Mouse (Mus musculus) kidney, postnatal 0 days (tissue): Measurements from ENCODE around the gene Ptpn11. TPM values are rescaled to one million over a fixed set of nuclear protein-coding genes. Genes with fewer than 3 reads are reported as not detected.

Experiments
- ATAC-seq: fragments of 200-750 bp; cut with Nextera tagmentation; replicated peaks from 2 replicates; pipeline ENCODE4 v1.8.0; 2017; ENCODE audit warnings: low read depth, moderate number of reproducible peaks, moderate TSS enrichment, moderate library complexity; ENCODE audit not compliant: low FRiP score
- DNase-seq: peaks from one replicate; pipeline ENCODE4 v3.0.0-alpha.2; 2016; ENCODE audit warnings: low spot score
- H3K27ac ChIP-seq: fragments of 300-500 bp; sonication (generic); 2 replicates; pipeline ENCODE4 v1.5.1; 2014; ENCODE audit warnings: mild to moderate bottlenecking
- H3K27me3 ChIP-seq: fragments of 300-500 bp; sonication (generic); 2 replicates; pipeline ENCODE4 v1.6.1; 2014; ENCODE audit warnings: low read length, mixed read lengths; ENCODE audit not compliant: insufficient read depth
- H3K36me3 ChIP-seq: fragments of 300-500 bp; sonication (generic); 2 replicates; pipeline ENCODE4 v1.6.1; 2014; ENCODE audit warnings: low read length, mixed read lengths; ENCODE audit not compliant: insufficient read depth
- H3K4me1 ChIP-seq: fragments of 300-500 bp; sonication (generic); replicated peaks from 2 replicates; pipeline ENCODE4 v1.6.1; 2014; ENCODE audit warnings: antibody characterized with exemption, low read length, mixed read lengths; ENCODE audit not compliant: insufficient read depth
- H3K4me2 ChIP-seq: fragments of 300-500 bp; sonication (generic); 2 replicates; pipeline ENCODE4 v1.6.1; 2014; ENCODE audit warnings: mild to moderate bottlenecking, low read length, moderate library complexity, mixed read lengths
- H3K4me3 ChIP-seq: fragments of 300-500 bp; sonication (generic); replicated peaks from 2 replicates; pipeline ENCODE4 v1.5.1; 2014; ENCODE audit warnings: low read depth, low read length
- H3K9ac ChIP-seq: fragments of 300-500 bp; sonication (generic); 2 replicates; pipeline ENCODE4 v1.6.1; 2014; ENCODE audit warnings: low read depth, low read length
- H3K9me3 ChIP-seq: fragments of 300-500 bp; sonication (generic); replicated peaks from 2 replicates; pipeline ENCODE4 v1.6.1; 2016; ENCODE audit warnings: low read length, inconsistent platforms, mixed read lengths
- CTCF ChIP-seq: IDR thresholded peaks from 2 replicates; pipeline ENCODE4 v1.5.1; 2016; ENCODE audit warnings: antibody characterized with exemption, low read depth, mild to moderate bottlenecking, moderate library complexity
- WGBS: fragments of 180-500 bp; shearing (Covaris S2); extraction: QIAGEN DNeasy Blood & Tissue Kit; methylation state at CpG from one replicate; pipeline ENCODE4 v1.1.7; 2014; 5-methylcytosine and 5-hydroxymethylcytosine counted together
- polyA plus RNA-seq: library from polyadenylated mRNA; unstranded; fragments of >200 nt; fragmentation: Nextera tagmentation; extraction: Ambion mirVana; gene quantifications from 2 replicates; pipeline ENCODE4 v1.2.1, GENCODE M21; 2015

Gene Ptpn11
- polyA plus RNA-seq, 1 experiment from 2014 or later: 20.0 TPM

GRCm38 (mm10) chr5:121119331-121120034 lies 71.7 kb downstream of the Ptpn11 start:
- H3K4me1 ChIP-seq: 0 out of 2 replicates have a peak, but pooled peaks cover 4% of the 10 kb centered on the region
- no peaks in the 10 kb centered on the region for H3K27me3 ChIP-seq
- H3K27ac ChIP-seq: no peak overlapping the region
- ATAC-seq (no peak), DNase-seq (no peak)
- H3K9ac ChIP-seq: no peak overlapping the region
- H3K9me3 ChIP-seq: no peaks in the 10 kb centered on the region
- H3K4me2 ChIP-seq: no peak overlapping the region
- WGBS: 79% methylated on average over 13 of the region's 13 CpGs
- TF ChIP-seq CTCF: no peak
- no peak overlapping the region for H3K4me3 ChIP-seq
- no peaks in the 10 kb centered on the region for H3K36me3 ChIP-seq

- DNase-seq: peak; percentile 18
- ATAC-seq: peak; percentile 61; the same call in 1 of the 2 replicates
- 27% methylated on average over 4 of the region's 4 CpGs for WGBS
- H3K27me3 ChIP-seq: no peaks in the 10 kb centered on the region
- no peaks in the 10 kb centered on the region for H3K36me3 ChIP-seq
- 0 out of 2 replicates have a peak, but pooled peaks cover 4% of the 10 kb centered on the region for H3K4me1 ChIP-seq
- no peak overlapping the region for H3K9ac ChIP-seq
- no peak overlapping the region for H3K4me2 ChIP-seq
- TF ChIP-seq CTCF: no peak
- no peak overlapping the region for H3K4me3 ChIP-seq
- 0 out of 2 replicates have a peak overlapping the region, but pooled peaks have one; percentile 22 for H3K27ac ChIP-seq
- no peaks in the 10 kb centered on the region for H3K9me3 ChIP-seq
Measured at GRCm38 (mm10) chr5:121118345-121118744, 72.9 kb downstream of the Ptpn11 start.

- no peak for TF ChIP-seq CTCF
- DNase-seq (no peak), ATAC-seq (no peak)
- no peak overlapping the region for H3K4me2 ChIP-seq
- no peaks in the 10 kb centered on the region for H3K36me3 ChIP-seq
- no peak overlapping the region for H3K9ac ChIP-seq
- no peak overlapping the region for H3K27ac ChIP-seq
- H3K4me3 ChIP-seq: no peak overlapping the region
- H3K9me3 ChIP-seq: no peaks in the 10 kb centered on the region
- H3K4me1 ChIP-seq: 0 out of 2 replicates have a peak, but pooled peaks cover 4% of the 10 kb centered on the region
- WGBS: 37% methylated on average over 3 of the region's 3 CpGs
- H3K27me3 ChIP-seq: no peaks in the 10 kb centered on the region
Measured at GRCm38 (mm10) chr5:121116941-121117340, 74.3 kb downstream of the Ptpn11 start.

- no peak overlapping the region for H3K27ac ChIP-seq
- H3K4me3 ChIP-seq: no peak overlapping the region
- H3K9me3 ChIP-seq: no peaks in the 10 kb centered on the region
- TF ChIP-seq CTCF: no peak
- DNase-seq (no peak), ATAC-seq (no peak)
- no peak overlapping the region for H3K9ac ChIP-seq
- no peak overlapping the region for H3K4me2 ChIP-seq
- 0 out of 2 replicates have a peak, but pooled peaks cover 4% of the 10 kb centered on the region for H3K4me1 ChIP-seq
- WGBS: 71% methylated on average over 8 of the region's 8 CpGs
- H3K36me3 ChIP-seq: no peaks in the 10 kb centered on the region
- H3K27me3 ChIP-seq: no peaks in the 10 kb centered on the region
Measured at GRCm38 (mm10) chr5:121115391-121116157, 75.6 kb downstream of the Ptpn11 start.

GRCm38 (mm10) chr5:121114151-121114550 lies 77.0 kb downstream of the Ptpn11 start:
- ATAC-seq (no peak), DNase-seq (no peak)
- H3K9ac ChIP-seq: no peak overlapping the region
- H3K36me3 ChIP-seq: no peaks in the 10 kb centered on the region
- no peaks in the 10 kb centered on the region for H3K27me3 ChIP-seq
- H3K9me3 ChIP-seq: no peaks in the 10 kb centered on the region
- TF ChIP-seq CTCF: no peak
- H3K27ac ChIP-seq: no peak overlapping the region
- WGBS: 72% methylated on average over 14 of the region's 14 CpGs
- no peak overlapping the region for H3K4me2 ChIP-seq
- no peak overlapping the region for H3K4me3 ChIP-seq
- H3K4me1 ChIP-seq: 0 out of 2 replicates have a peak, but pooled peaks cover 4% of the 10 kb centered on the region

- Histone ChIP-seq H3K9me3 (no peaks in the 10 kb centered on the region), H3K9ac (no peak overlapping the region), H3K4me2 (no peak overlapping the region), H3K4me1 (no peaks in the 10 kb centered on the region), H3K27ac (no peak overlapping the region), H3K4me3 (no peak overlapping the region), H3K27me3 (no peaks in the 10 kb centered on the region), H3K36me3 (no peaks in the 10 kb centered on the region)
- WGBS: 60% methylated on average over 5 of the region's 5 CpGs
- DNase-seq: peak; percentile 7
- no peak for ATAC-seq
- TF ChIP-seq CTCF: peak; percentile 22; the same call in 1 of the 2 replicates
Measured at GRCm38 (mm10) chr5:121112390-121112789, 78.8 kb downstream of the Ptpn11 start.
